Comparison of ENCODE assay signal across 9 mouse cellular contexts in genomic region chr4:136648922-136649479, GRCm38 (mm10). TPM values are rescaled to one million over a fixed set of nuclear protein-coding genes. Genes with fewer than 3 reads are reported as not detected.
DNase-seq lines count a peak whose midpoint lies in the region.
"Had no signal": no experiment of that assay in that cellular context is flagged by ENCODE, and none has a peak within 500 bp of the region (broad histone marks: within the 10 kb centered on the region; RNA-seq: fewer than 3 reads in every experiment).

No protein-coding gene starts in this region.

- H3K27ac ChIP-seq in hindbrain, embryonic 10.5 days = 0 out of 2 replicates have a peak overlapping the region, but pooled peaks have one; percentile 17
- H3K27ac ChIP-seq: neural tube, embryonic 13.5 days had no signal

- peaks cover 32% of the 10 kb centered on the region for H3K4me1 ChIP-seq in hindbrain, embryonic 10.5 days (replicated peaks)

- H3K4me3 ChIP-seq in hindbrain, embryonic 10.5 days = no peak overlapping the region
- H3K4me3 ChIP-seq: neural tube, embryonic 13.5 days had no signal

- peaks cover 22% of the 10 kb centered on the region for H3K36me3 ChIP-seq in hindbrain, embryonic 10.5 days

- 15% methylated on average over 11 of the region's 11 CpGs for WGBS in hindbrain, embryonic 10.5 days

- H3K27me3 ChIP-seq in hindbrain, embryonic 10.5 days (ENCODE audit: insufficient read depth, poor library complexity, severe bottlenecking) = no peaks in the 10 kb centered on the region
- H3K27me3 ChIP-seq: neural tube, embryonic 13.5 days had no signal

- DNase-seq in MEL-GATA-1-ER (ENCODE audit: extremely low read depth, low read depth) = peak; percentile 62
- DNase-seq in cerebellum, adult 18-20 months = peak; percentile 84 to 90
- DNase-seq in forelimb bud, embryonic 11.5 days (ENCODE audit: low read depth, low spot score) = peak; percentile 73
- DNase-seq in hindbrain, embryonic 10.5 days (ENCODE audit: low spot score) = peak; percentile 86
- peak; percentile 78 for DNase-seq in layer of hippocampus, adult 9-11 months
- peak; percentile 84 for DNase-seq in lung, postnatal 10 days
- DNase-seq in right cerebral cortex, adult 2 months (ENCODE audit: low spot score in 2 of 2) = peak; percentile 89 to 93
- DNase-seq in urinary bladder, postnatal 10 days (ENCODE audit: low spot score) = peak; percentile 61

- H3K9me3 ChIP-seq in hindbrain, embryonic 10.5 days = peaks cover 7% of the 10 kb centered on the region; the same call in 1 of the 2 replicates

RNA-seq across cellular contexts. Expression of gene Lactbl1, which starts 26.6 kb away (rescaled TPM):
- 0.05 TPM in 1 of 2 replicates, not detected in the other for polyA plus RNA-seq in hindbrain, embryonic 10.5 days (2016; fragmentation: Nextera tagmentation; extraction: Ambion mirVana)
- polyA plus RNA-seq: neural tube, embryonic 13.5 days had no signal

RNA-seq across cellular contexts. Expression of gene Tex46, which starts 38.8 kb away (rescaled TPM):
- not detected in 2 replicates for polyA plus RNA-seq in hindbrain, embryonic 10.5 days (2016; fragmentation: Nextera tagmentation; extraction: Ambion mirVana)
- polyA plus RNA-seq: neural tube, embryonic 13.5 days had no signal

RNA-seq across cellular contexts. Expression of gene Kdm1a, which starts 46.5 kb away (rescaled TPM):
- 54.6 and 61.0 TPM in 2 replicates for polyA plus RNA-seq in hindbrain, embryonic 10.5 days (2016; fragmentation: Nextera tagmentation; extraction: Ambion mirVana)
